Mouse (Mus musculus) forebrain, postnatal 0 days (tissue): ENCODE data around the gene Kazn. TPM values are rescaled to one million over a fixed set of nuclear protein-coding genes. Genes with fewer than 3 reads are reported as not detected.

Experiments used
- ATAC-seq: fragments of 200-750 bp; cut with Nextera tagmentation; 2 replicates; pipeline ENCODE4 v1.8.0; 2017; ENCODE audit warnings: mild to moderate bottlenecking, moderate library complexity
- DNase-seq: peaks from one replicate; pipeline ENCODE4 v3.0.0-alpha.2; 2015
- H3K27ac ChIP-seq: fragments of 300-500 bp; sonication (generic); 2 replicates; pipeline ENCODE4 v1.5.1; 2014; ENCODE audit warnings: low read depth, mild to moderate bottlenecking, antibody characterized with exemption, low read length, moderate library complexity, mixed read lengths
- H3K27me3 ChIP-seq: fragments of 300-500 bp; sonication (generic); 2 replicates; pipeline ENCODE4 v1.6.1; 2014; ENCODE audit warnings: mild to moderate bottlenecking, low read length, mixed read lengths; ENCODE audit not compliant: insufficient read depth
- H3K36me3 ChIP-seq: fragments of 300-500 bp; sonication (generic); 2 replicates; pipeline ENCODE4 v1.6.1; 2014; ENCODE audit warnings: mild to moderate bottlenecking, moderate library complexity; ENCODE audit not compliant: insufficient read depth
- H3K4me1 ChIP-seq: fragments of 300-500 bp; sonication (generic); 2 replicates; pipeline ENCODE4 v1.6.1; 2014; ENCODE audit warnings: antibody characterized with exemption; ENCODE audit not compliant: insufficient read depth
- H3K4me2 ChIP-seq: fragments of 300-500 bp; sonication (generic); 2 replicates; pipeline ENCODE4 v1.6.1; 2014; ENCODE audit warnings: low read depth, mild to moderate bottlenecking, moderate library complexity
- H3K4me3 ChIP-seq: fragments of 300-500 bp; sonication (generic); 2 replicates; pipeline ENCODE4 v1.5.1; 2014; ENCODE audit warnings: low read depth, low read length, mixed read lengths
- H3K9ac ChIP-seq: fragments of 300-500 bp; sonication (generic); 2 replicates; pipeline ENCODE4 v1.6.1; 2014; ENCODE audit warnings: mild to moderate bottlenecking
- H3K9me3 ChIP-seq: fragments of 300-500 bp; sonication (generic); 2 replicates; pipeline ENCODE4 v1.6.1; 2016; ENCODE audit warnings: low read length
- CTCF ChIP-seq: sonication (generic); IDR thresholded peaks from 2 replicates; pipeline ENCODE4 v1.5.1; 2016; ENCODE audit warnings: antibody characterized with exemption, control low read depth, low read depth
- WGBS: fragments of 180-500 bp; shearing (Covaris S2); extraction: QIAGEN DNeasy Blood & Tissue Kit; methylation state at CpG from one replicate; pipeline ENCODE4 v1.1.7; 2014; 5-methylcytosine and 5-hydroxymethylcytosine counted together
- polyA plus RNA-seq: library from polyadenylated mRNA; unstranded; fragments of >200 nt; fragmentation: Nextera tagmentation; extraction: Ambion mirVana; gene quantifications from 2 replicates; pipeline ENCODE4 v1.2.1, GENCODE M21; 2015
- total RNA-seq: library from RNA; depleted of rRNA; stranded (reverse); fragments of >200 nt; gene quantifications from 2 replicates; pipeline ENCODE4 v1.2.3, GENCODE M21; 2014

Kazn gene
- total and polyA plus RNA-seq, 2 experiments from 2014 or later = 18.7 to 56.4 TPM

- no peak for TF ChIP-seq CTCF
- H3K4me2 ChIP-seq = no peak overlapping the region
- ATAC-seq = peak; percentile 62
Observed at GRCm38 (mm10) chr4:142274441-142275234, 35.4 kb upstream of the Kazn start.

DNA sequence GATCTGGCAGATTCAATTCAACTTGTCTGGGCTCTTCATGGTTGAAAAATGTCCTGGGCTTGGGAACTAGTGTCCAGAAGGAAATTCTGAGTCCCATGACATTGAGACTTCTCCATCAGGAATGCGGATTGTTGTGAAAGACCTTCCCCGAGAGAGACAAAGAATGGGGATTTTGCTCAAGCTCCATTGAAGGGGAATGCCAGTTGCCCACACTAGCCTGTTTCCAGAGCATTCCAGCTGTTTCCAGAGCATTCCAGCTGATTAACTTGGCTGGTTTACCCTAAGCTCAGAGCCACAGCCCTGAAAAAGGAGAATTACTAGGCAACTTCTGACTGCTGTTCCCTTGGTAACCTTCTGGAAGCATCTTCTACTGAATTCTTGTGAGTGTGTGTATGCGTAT is 32.3 kb upstream of the Kazn start:
- no peak for TF ChIP-seq CTCF
- Histone ChIP-seq H3K9me3 (no peaks in the 10 kb centered on the region), H3K4me2 (no peak overlapping the region), H3K9ac (no peak overlapping the region), H3K27ac (no peak overlapping the region), H3K4me1 (peaks cover 11% of the 10 kb centered on the region), H3K27me3 (no peaks in the 10 kb centered on the region), H3K4me3 (no peak overlapping the region), H3K36me3 (no peaks in the 10 kb centered on the region)
- 62% methylated on average over 3 of the region's 3 CpGs for WGBS
- DNase-seq = no peak
- ATAC-seq = no peak

More at GRCm38 (mm10) chr4:142274441-142275234, 35.4 kb upstream of the Kazn start:
- Histone ChIP-seq H3K36me3 (no peaks in the 10 kb centered on the region), H3K9me3 (no peaks in the 10 kb centered on the region), H3K27ac (no peak overlapping the region), H3K4me1 (peaks cover 5% of the 10 kb centered on the region), H3K27me3 (no peaks in the 10 kb centered on the region), H3K9ac (no peak overlapping the region), H3K4me3 (no peak overlapping the region)
- WGBS = 28% methylated on average over 11 of the region's 11 CpGs
- no peak for DNase-seq

GRCm38 (mm10) chr4:142267832-142268231 is 28.6 kb upstream of the Kazn start:
- Histone ChIP-seq H3K4me1 (peaks cover 11% of the 10 kb centered on the region), H3K36me3 (no peaks in the 10 kb centered on the region), H3K4me3 (no peak overlapping the region), H3K9ac (no peak overlapping the region), H3K27ac (no peak overlapping the region), H3K27me3 (no peaks in the 10 kb centered on the region), H3K9me3 (no peaks in the 10 kb centered on the region), H3K4me2 (no peak overlapping the region)
- 18% methylated on average over 4 of the region's 4 CpGs for WGBS
- DNase-seq (no peak), ATAC-seq (peak; percentile 5; the same call in 1 of the 2 replicates)
- TF ChIP-seq CTCF = no peak

- ATAC-seq = peak; percentile 95
- H3K4me3 ChIP-seq = no peak overlapping the region
- no peaks in the 10 kb centered on the region for H3K9me3 ChIP-seq
- H3K4me2 ChIP-seq = no peak overlapping the region
- H3K27ac ChIP-seq = peak overlapping the region; percentile 45; the same call in 1 of the 2 replicates
- no peaks in the 10 kb centered on the region for H3K36me3 ChIP-seq
- DNase-seq = peak; percentile 85
- no peak overlapping the region for H3K9ac ChIP-seq
- WGBS = 6% methylated on average over 4 of the region's 4 CpGs
- TF ChIP-seq CTCF = no peak; the same call in 1 of the 2 replicates
- H3K4me1 ChIP-seq = peaks cover 11% of the 10 kb centered on the region
- H3K27me3 ChIP-seq = no peaks in the 10 kb centered on the region
Observed at GRCm38 (mm10) chr4:142267348-142267819, 28.2 kb upstream of the Kazn start.

- TF ChIP-seq CTCF = no peak
- Histone ChIP-seq H3K9me3 (no peaks in the 10 kb centered on the region), H3K36me3 (no peaks in the 10 kb centered on the region), H3K27me3 (no peaks in the 10 kb centered on the region), H3K9ac (no peak overlapping the region), H3K27ac (no peak overlapping the region), H3K4me3 (no peak overlapping the region), H3K4me1 (peaks cover 11% of the 10 kb centered on the region), H3K4me2 (no peak overlapping the region)
- ATAC-seq (no peak), DNase-seq (no peak)
- 91% methylated on average over 7 of the region's 7 CpGs for WGBS
Observed at GRCm38 (mm10) chr4:142264335-142264734, 25.1 kb upstream of the Kazn start.

GRCm38 (mm10) chr4:142261725-142262124 is 22.5 kb upstream of the Kazn start:
- Histone ChIP-seq H3K27ac (no peak overlapping the region), H3K36me3 (no peaks in the 10 kb centered on the region), H3K9ac (no peak overlapping the region), H3K4me3 (no peak overlapping the region), H3K4me2 (no peak overlapping the region), H3K9me3 (no peaks in the 10 kb centered on the region), H3K4me1 (no peaks in the 10 kb centered on the region), H3K27me3 (no peaks in the 10 kb centered on the region)
- ATAC-seq = peak; percentile 16; the same call in 1 of the 2 replicates
- DNase-seq = no peak
- WGBS = 35% methylated on average over 4 of the region's 4 CpGs
- TF ChIP-seq CTCF = no peak

DNA sequence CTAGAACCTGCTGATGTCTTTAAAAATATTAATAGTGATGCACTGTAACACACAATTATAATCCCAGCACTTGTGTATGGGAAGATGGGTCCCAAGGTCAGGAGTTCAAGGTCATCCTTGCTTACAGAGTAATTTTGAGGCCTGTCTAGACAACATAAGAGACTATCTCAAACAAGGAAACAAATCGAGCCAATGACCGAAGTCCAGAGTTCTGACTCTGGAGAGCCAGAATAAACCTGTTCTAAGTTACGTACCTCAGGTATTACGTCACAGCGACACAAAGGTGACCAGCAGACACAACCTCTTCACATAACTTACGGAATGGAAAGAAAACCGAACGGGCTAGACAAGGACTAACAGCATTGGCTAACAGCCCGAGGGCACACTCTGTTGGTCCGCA is 19.5 kb upstream of the Kazn start:
- ATAC-seq = no peak
- TF ChIP-seq CTCF = no peak
- Histone ChIP-seq H3K27me3 (no peaks in the 10 kb centered on the region), H3K4me3 (no peak overlapping the region), H3K36me3 (no peaks in the 10 kb centered on the region), H3K9me3 (no peaks in the 10 kb centered on the region), H3K4me2 (no peak overlapping the region), H3K4me1 (no peaks in the 10 kb centered on the region), H3K9ac (no peak overlapping the region), H3K27ac (no peak overlapping the region)
- 92% methylated on average over 10 of the region's 10 CpGs for WGBS
- no peak for DNase-seq
